Mouse (Mus musculus): ENCODE data around the gene Cpeb3. TPM values are rescaled to one million over a fixed set of nuclear protein-coding genes. Genes with fewer than 3 reads are reported as not detected.

Gene Cpeb3
- total RNA-seq, 2 experiments from 2014 or later = 55.2 to 55.9 TPM

DNA sequence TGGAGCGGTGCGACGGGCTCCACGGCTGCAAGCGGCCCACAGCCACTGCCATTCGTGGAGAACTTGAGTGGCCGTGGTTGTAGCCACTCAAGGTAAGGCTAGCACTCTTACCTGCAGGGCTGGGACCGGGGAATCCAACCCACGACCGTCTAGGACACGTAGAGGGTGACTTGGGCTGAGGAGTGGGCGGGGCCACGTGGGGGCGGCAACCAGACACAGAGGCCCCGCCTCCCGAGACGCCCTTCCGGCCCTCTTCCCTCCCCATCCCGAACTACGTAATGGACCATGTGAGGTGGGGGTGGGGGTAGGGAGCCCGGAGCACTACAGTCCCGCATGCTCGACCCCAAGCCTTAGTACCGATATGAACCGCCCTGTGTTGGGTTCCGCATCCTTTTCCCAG lies 190.0 kb downstream of the Cpeb3 start:
- intact Hi-C loops (cut with DNase I) = no loop called here
- peak in 1 of 2 experiments; percentile 83 for DNase-seq (ENCODE audit: extremely low spot score in 1 of 2, low spot score in 2 of 2)

DNA sequence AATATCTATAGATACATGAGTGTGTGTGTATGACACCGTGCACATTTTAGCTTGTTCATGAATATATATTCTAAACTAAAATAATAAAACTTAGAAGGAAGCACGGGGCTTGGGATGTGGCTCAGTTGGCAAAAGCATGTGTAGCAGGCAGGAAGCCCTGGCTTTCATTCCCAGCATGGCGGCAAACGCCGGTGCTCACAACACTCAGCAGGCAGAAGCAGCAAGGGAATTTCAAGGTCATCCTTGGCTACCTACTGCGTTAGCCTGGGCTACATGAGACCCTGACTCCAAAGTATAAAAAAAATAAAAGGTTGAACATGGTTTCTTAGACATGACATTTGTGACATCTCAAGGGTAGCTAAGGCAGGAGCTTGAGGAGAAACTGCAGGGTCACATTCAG lies 191.5 kb downstream of the Cpeb3 start:
- intact Hi-C loops (cut with DNase I) = no loop called here
- no peak for DNase-seq (ENCODE audit: extremely low spot score in 1 of 2, low spot score in 2 of 2)

DNA sequence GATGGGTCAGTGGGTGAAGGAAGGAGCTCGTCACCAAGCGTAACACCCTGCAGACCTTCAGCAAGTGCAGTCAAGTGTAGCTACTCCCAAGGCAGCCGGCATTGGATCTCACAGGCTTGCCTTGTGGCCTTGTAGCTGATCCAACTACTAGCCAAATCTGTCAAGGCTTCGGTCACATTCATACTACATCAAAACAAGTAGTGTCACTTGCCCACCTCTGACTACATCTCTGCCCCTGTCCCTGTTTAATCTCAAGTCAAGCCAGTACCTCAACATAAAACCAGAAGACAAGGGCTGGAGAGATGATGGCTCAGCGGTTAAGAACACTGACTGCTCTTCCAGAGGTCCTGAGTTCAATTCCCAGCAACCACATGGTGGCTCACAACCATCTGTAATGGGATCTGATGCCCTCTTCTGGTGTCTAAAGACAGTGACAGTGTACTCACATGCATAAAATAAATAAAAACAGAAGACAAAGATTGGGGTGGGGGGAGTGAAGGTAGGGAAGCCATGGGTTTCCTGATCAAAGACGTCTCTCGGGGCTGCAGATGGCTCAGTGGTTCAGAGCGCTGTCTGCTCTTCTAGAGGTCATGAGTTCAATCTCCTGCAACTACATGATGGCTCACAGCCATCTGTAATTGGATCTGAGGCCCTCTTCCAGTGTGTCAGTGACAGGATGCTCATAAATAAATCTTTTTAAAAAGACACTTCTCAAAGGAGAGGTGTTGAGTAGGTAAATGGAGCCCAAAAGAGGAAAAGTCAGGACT lies 194.0 kb downstream of the Cpeb3 start:
- intact Hi-C loops (cut with DNase I) = no loop called here
- DNase-seq (ENCODE audit: extremely low spot score in 1 of 2, low spot score in 2 of 2) = no peak

DNA sequence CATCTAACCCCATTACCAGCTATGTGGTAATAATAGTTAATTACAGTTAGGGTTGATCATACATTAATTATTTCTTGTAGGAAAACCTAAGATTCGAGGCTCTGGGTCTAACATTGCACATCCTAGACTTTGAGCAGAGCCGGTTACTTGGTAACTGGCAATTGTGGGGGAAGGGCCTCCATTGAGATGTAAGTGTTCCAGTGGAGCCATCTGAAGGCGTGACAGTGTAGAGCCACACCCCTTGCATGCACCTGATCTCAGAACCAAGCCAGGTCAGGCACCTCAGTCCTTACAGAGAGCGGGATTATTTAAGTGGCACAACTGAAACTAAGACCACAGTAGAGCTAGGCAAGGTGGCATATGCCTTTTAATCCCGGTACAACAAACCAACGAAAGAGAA lies 194.9 kb downstream of the Cpeb3 start:
- intact Hi-C loops (cut with DNase I) = no loop called here
- DNase-seq (ENCODE audit: extremely low spot score in 1 of 2, low spot score in 2 of 2) = no peak

DNA sequence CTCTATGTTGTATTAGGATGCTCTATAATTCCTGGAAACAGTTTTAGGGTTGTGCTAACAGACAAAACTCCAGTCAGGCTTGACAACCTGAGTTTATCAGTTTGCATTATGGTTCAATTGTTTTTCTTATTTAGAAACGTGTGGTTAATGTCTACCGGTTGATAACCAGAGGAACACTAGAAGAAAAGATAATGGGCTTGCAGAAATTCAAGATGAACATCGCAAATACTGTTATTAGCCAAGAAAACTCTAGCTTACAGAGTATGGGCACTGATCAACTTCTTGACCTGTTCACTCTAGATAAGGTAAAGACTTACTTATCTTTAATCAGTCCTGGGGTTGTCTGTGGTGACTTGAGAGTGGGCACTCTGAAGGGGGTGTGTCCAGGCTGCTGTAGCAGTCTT lies 198.5 kb downstream of the Cpeb3 start:
- intact Hi-C loops (cut with DNase I) = no loop called here
- DNase-seq (ENCODE audit: extremely low spot score in 1 of 2, low spot score in 2 of 2) = no peak

DNA sequence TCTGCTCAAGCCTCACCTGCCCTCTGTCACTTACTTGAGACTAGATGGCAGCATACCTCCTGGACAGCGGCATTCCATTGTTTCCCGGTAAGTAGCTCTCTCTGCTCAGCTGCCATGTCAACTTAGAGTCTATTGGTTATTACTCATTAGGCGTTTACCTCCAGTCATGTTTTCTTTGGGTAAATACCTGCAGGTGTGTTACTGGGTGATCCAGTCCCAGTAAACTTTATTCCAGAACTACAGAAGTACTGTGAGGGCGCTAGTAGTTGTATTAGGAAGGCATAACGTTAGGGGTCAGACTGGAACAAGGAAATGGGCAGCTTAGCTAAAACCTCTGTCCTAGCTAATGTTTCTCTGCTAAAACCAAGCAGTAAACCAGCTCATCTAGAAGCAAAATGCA lies 203.8 kb downstream of the Cpeb3 start:
- no peak for DNase-seq (ENCODE audit: extremely low spot score in 1 of 2, low spot score in 2 of 2)
- intact Hi-C loops (cut with DNase I) = no loop called here

Other genes with a start within 250 kb of the Cpeb3 start
- 10 to 100 TPM; 86.3 to 93.4 TPM for gene March5, start 1.1 kb downstream of the Cpeb3 start, total RNA-seq (2021)
- gene Ide, start 129.3 kb upstream of the Cpeb3 start, total RNA-seq (2021) = 10 to 100 TPM; 59.3 to 89.4 TPM
- gene Kif11, start 167.8 kb upstream of the Cpeb3 start, total RNA-seq (2021) = 1 to 10 TPM; 3.2 to 3.3 TPM
- 1 to 10 TPM; 2.8 to 3.4 TPM for gene Hhex, start 226.2 kb upstream of the Cpeb3 start, total RNA-seq (2021)